Mouse (Mus musculus) MEL (cell line): ENCODE data around the gene 1600002K03Rik.

Source experiments
- CHD2 ChIP-seq: IDR thresholded peaks from 2 replicates; pipeline ENCODE4 v1.6.1; 2011; ENCODE audit warnings: low read length, improper control_type of control experiment
- CTCF ChIP-seq, 3 experiments: IDR thresholded peaks in 2 of 3; conservative IDR thresholded peaks in 1 of 3; 2 replicates each; pipeline ENCODE4 v1.5.1; 2011 to 2012; ENCODE audit warnings: low read length in 3 of 3, low read depth in 2 of 3, mild to moderate bottlenecking in 2 of 3, improper control_type of control experiment in 1 of 3, inconsistent platforms in 1 of 3, mixed read lengths in 1 of 3, moderate library complexity in 1 of 3; ENCODE audit not compliant: control insufficient read depth in 1 of 3, insufficient read depth in 1 of 3, poor library complexity in 1 of 3, severe bottlenecking in 1 of 3
- E2F4 ChIP-seq: IDR thresholded peaks from 2 replicates; pipeline ENCODE4 v1.6.1; 2011; ENCODE audit warnings: low read depth, low read length, improper control_type of control experiment, borderline replicate concordance
- EP300 ChIP-seq, 2 experiments: IDR thresholded peaks; 2 replicates each; pipeline ENCODE4 v1.6.1; 2011; ENCODE audit warnings: improper control_type of control experiment in 2 of 2, low read length in 2 of 2, low read depth in 1 of 2, mild to moderate bottlenecking in 1 of 2
- MAZ ChIP-seq: IDR thresholded peaks from 2 replicates; pipeline ENCODE4 v1.6.1; 2012; ENCODE audit warnings: low read depth, mild to moderate bottlenecking, inconsistent platforms, low read length, improper control_type of control experiment
- RCOR1 ChIP-seq: IDR thresholded peaks from 2 replicates; pipeline ENCODE4 v1.6.1; 2012; ENCODE audit warnings: low read depth, mild to moderate bottlenecking, inconsistent platforms, low read length, improper control_type of control experiment
- TCF12 ChIP-seq: IDR thresholded peaks from 2 replicates; pipeline ENCODE4 v1.6.1; 2014; ENCODE audit warnings: low read depth, mild to moderate bottlenecking, inconsistent platforms, low read length, improper control_type of control experiment, moderate library complexity

- TF ChIP-seq EP300 (IDR thresholded peaks at IDR 0.05; ENCODE audit: low read depth in 1 of 2, low read length in 2 of 2) (no peak), MAZ (no peak), TCF12 (no peak), E2F4 (no peak), CTCF (IDR thresholded peaks at IDR 0.05 in 2 of 3, conservative IDR thresholded peaks at IDR 0.05 in 1 of 3; ENCODE audit: control insufficient read depth in 1 of 3, insufficient read depth in 1 of 3, low read depth in 2 of 3, low read length in 3 of 3, poor library complexity in 1 of 3, severe bottlenecking in 1 of 3) (no peak), RCOR1 (no peak), CHD2 (no peak)
These were observed 32.6 kb upstream of the 1600002K03Rik start for GRCm38 (mm10) chr10:80139975-80140665.
